Mouse (Mus musculus): Measurements from ENCODE around the gene Pank1. TPM values are rescaled to one million over a fixed set of nuclear protein-coding genes. Genes with fewer than 3 reads are reported as not detected.

Pank1 gene
- polyA plus RNA-seq, 1 experiment from 2014 or later = 6.5 TPM

DNA sequence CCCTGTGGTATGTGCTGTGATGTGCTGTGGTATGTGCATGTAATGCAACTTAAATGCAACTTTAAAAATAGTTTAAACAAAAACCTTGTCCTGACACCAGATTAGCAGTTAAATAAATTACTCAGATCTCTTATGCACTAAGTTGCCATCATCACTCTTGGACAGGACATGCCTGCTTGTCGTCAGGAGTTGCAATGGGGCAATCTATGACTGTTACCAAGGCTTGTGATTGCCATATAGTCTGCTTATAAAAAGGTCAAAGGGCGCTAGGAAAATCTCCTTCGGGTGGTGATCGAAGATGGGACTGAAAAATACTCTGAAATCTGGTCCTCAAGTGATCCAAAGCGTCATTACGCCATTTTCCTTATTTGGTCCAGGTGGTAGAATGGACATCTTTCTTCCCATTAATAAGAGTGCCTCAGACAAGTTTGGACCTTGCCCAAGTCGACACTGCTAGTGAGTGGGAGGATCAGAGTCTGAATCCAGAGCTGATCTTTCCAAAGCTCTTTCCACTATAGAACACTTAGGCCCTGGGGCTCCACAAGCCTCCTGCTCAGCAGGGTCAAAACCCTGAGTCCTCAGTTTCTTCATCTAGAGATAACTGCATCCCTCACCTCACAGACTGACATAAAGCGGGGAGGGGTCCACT lies 11.0 kb downstream of the Pank1 start:
- 94% methylated on average over 8 of the region's 8 CpGs for WGBS
- Histone ChIP-seq H3K27me3 (ENCODE audit: low read depth, poor library complexity, severe bottlenecking) (no peaks in the 10 kb centered on the region), H3K4me1 (no peaks in the 10 kb centered on the region), H3K9me3 (replicated peaks) (no peaks in the 10 kb centered on the region), H3K36me3 (no peaks in the 10 kb centered on the region), H3K4me3 (no peak overlapping the region), H3K27ac (replicated peaks) (no peak overlapping the region)
- DNase-seq (ENCODE audit: low spot score) = no peak

DNA sequence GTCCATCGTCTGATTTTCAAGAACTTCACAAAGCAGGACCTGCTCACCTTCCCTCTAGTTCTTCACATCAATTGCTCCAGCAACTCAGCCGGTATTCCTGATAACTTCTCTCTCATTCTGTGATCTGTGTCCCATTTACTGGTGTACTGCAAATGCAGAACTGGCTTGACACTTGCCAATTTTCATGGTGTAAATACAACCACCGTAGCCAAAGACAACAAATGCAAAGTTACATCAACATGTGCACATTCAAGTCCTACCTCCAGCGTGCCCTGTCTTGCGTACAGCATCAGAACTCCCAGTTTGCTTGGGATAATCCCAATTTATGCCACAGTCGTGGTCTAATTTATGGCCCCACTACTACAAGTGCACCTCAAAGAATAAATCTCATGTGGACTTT lies 15.5 kb downstream of the Pank1 start:
- Histone ChIP-seq H3K4me3 (no peak overlapping the region), H3K27me3 (ENCODE audit: low read depth, poor library complexity, severe bottlenecking) (no peaks in the 10 kb centered on the region), H3K36me3 (no peaks in the 10 kb centered on the region), H3K4me1 (peaks cover 8% of the 10 kb centered on the region), H3K27ac (replicated peaks) (no peak overlapping the region), H3K9me3 (replicated peaks) (no peaks in the 10 kb centered on the region)
- 87% methylated on average over 6 of the region's 6 CpGs for WGBS
- DNase-seq (ENCODE audit: low spot score) = no peak

DNA sequence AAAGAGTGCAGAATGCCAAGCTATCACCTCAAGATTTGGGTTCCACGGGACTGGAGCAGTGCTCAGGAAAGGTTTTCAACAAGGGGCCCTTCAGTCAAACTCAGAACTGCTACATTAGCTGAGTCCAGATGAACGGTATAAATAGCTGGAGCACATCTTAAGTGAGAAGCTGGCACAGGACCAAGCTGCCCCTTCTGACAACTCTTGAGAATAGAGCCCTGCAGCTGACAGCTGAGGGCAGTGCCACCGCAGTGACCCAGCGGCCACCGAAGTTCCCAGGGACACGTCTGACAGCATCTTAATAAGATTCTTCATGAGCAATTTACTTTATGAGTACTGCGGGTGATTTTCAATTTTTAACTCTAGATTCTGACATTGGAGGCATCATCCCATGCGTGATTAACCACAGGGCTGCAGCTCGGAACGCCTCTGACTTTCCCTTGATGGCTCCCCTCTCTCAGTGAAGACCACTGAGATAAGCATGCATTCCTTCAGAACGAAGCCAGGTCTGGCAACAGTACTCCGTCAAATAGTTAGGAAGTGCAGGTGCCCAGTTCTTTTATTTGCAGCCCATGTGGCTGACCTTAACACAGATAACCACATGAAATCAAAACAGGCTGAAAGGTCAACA lies 23.1 kb downstream of the Pank1 start:
- no peak overlapping the region for H3K4me3 ChIP-seq
- no peaks in the 10 kb centered on the region for H3K27me3 ChIP-seq (ENCODE audit: low read depth, poor library complexity, severe bottlenecking)
- no peak overlapping the region for H3K27ac ChIP-seq (replicated peaks)
- DNase-seq (ENCODE audit: low spot score) = no peak
- no peaks in the 10 kb centered on the region for H3K9me3 ChIP-seq (replicated peaks)
- 92% methylated on average over 12 of the region's 12 CpGs for WGBS
- H3K4me1 ChIP-seq = peaks cover 8% of the 10 kb centered on the region
- no peaks in the 10 kb centered on the region for H3K36me3 ChIP-seq

DNA sequence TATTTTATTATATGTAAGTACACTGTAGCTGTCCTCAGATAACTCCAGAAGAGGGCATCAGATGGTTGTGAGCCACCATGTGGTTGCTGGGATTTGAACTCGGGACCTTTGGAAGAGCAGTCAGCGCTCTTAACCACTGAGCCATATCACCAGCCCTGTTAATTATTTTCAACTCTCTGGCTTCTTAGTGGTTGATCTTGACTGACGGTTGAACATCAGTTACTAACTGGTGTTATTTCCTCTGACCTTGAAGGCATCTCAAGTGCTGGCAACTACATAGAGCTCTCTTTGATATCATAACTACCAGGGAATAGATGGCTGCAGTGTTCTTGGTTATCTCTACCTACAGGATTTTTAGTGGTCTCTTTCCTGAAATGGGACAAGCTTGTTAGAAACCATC lies 28.1 kb downstream of the Pank1 start:
- 98% methylated on average over 3 of the region's 3 CpGs for WGBS
- Histone ChIP-seq H3K27ac (replicated peaks) (no peak overlapping the region), H3K4me3 (no peak overlapping the region), H3K4me1 (no peaks in the 10 kb centered on the region), H3K9me3 (replicated peaks) (0 out of 2 replicates have a peak, but pooled peaks cover 2% of the 10 kb centered on the region), H3K36me3 (peaks cover 2% of the 10 kb centered on the region; the same call in 1 of the 2 replicates), H3K27me3 (ENCODE audit: low read depth, poor library complexity, severe bottlenecking) (no peaks in the 10 kb centered on the region)
- DNase-seq (ENCODE audit: low spot score) = no peak

DNA sequence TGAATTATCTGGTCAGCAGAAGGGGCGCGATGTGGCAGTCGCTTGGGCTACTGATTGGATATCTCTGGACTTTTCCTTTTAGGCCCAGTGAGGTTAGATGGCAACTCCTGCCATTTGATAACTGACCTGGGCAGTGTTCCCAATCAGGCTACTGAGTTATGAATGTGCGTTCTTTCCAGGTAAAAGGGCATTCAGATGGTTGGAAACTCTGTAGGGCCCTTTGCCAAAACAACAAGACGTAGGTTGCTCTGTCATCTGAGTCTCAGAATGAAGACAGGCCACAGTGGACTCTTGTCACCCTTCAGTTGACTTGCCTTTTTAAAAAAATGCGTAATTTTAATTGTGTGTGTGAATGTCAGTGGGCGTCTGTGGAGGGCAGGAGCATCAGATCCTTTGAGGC lies 29.8 kb downstream of the Pank1 start:
- DNase-seq (ENCODE audit: low spot score) = no peak
- Histone ChIP-seq H3K9me3 (replicated peaks) (0 out of 2 replicates have a peak, but pooled peaks cover 2% of the 10 kb centered on the region), H3K4me3 (no peak overlapping the region), H3K27ac (replicated peaks) (no peak overlapping the region), H3K27me3 (ENCODE audit: low read depth, poor library complexity, severe bottlenecking) (no peaks in the 10 kb centered on the region), H3K4me1 (no peaks in the 10 kb centered on the region), H3K36me3 (peaks cover 2% of the 10 kb centered on the region; the same call in 1 of the 2 replicates)
- 92% methylated on average over 7 of the region's 7 CpGs for WGBS

DNA sequence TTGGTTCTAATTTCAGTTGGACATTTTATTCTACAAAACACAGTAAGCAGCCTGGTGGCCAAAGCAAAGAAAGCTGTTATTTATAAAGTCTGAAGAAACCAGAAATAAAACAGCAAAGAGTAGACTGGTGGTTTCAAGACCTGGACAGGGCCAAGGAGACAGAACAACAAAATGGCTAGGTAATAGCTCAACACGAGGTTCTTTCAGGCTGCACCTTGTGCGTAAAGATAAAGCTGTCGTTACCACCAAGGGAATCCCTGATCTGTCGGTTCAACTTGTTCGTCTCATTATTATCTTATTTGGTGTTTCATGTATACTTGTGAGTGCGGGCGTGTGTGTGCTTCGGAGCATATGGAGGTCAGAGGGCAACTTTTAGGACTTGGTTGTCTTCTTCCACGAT lies 31.1 kb downstream of the Pank1 start:
- Histone ChIP-seq H3K4me1 (no peaks in the 10 kb centered on the region), H3K27me3 (ENCODE audit: low read depth, poor library complexity, severe bottlenecking) (no peaks in the 10 kb centered on the region), H3K36me3 (peaks cover 2% of the 10 kb centered on the region; the same call in 1 of the 2 replicates), H3K4me3 (no peak overlapping the region), H3K27ac (replicated peaks) (no peak overlapping the region), H3K9me3 (replicated peaks) (0 out of 2 replicates have a peak, but pooled peaks cover 2% of the 10 kb centered on the region)
- 91% methylated on average over 9 of the region's 9 CpGs for WGBS
- no peak for DNase-seq (ENCODE audit: low spot score)

DNA sequence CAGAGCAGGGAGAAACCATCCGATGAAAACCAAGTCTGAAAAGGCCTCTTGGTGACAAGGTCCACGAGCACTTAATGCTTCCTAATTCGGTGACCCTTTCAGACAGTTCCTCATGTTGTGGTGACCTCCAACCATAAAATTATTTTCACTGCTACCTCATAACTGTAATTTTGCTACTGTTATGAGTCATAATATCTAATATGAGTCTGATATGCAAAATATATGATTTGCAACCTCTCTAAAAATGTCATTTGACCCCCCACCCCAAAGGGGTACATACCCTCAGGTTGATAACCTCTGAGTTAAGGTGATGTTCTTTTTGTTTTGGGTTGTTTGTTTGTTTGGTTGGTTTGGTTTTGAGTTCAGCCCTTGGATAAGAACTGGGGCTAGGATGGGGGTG lies 32.2 kb downstream of the Pank1 start:
- H3K9me3 ChIP-seq (replicated peaks) = 0 out of 2 replicates have a peak, but pooled peaks cover 2% of the 10 kb centered on the region
- no peak for DNase-seq (ENCODE audit: low spot score)
- H3K27ac ChIP-seq (replicated peaks) = no peak overlapping the region
- H3K27me3 ChIP-seq (ENCODE audit: low read depth, poor library complexity, severe bottlenecking) = no peaks in the 10 kb centered on the region
- peaks cover 2% of the 10 kb centered on the region; the same call in 1 of the 2 replicates for H3K36me3 ChIP-seq
- H3K4me3 ChIP-seq = no peak overlapping the region
- 85% methylated on average over 3 of the region's 3 CpGs for WGBS
- peaks cover 4% of the 10 kb centered on the region; the same call in 1 of the 2 replicates for H3K4me1 ChIP-seq

DNA sequence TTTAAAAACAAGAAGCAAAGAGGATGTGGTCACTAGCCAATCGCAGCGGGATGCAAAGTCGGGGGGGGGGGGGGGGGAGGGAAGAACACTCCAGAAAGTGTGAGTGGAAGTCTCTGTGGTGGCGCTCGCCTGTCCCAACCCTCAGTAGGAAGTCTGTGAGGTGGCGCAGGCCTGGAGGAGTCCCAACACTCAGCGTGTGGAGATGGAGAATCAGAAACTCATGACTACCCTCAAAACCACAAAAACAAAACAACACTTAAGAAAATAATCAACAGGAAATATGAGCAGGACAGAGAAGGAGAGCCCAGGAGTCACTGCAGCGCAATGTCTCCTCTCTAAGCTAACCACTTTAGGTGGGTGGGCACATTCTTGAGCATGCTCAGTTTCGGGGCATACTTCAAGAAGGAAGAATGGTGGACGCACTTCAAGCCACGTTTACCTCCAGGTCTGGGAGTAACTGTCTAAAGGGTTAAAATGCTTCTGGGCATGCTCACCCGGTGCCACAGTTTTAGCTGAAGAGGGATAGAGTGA lies 32.7 kb downstream of the Pank1 start:
- Histone ChIP-seq H3K36me3 (peaks cover 2% of the 10 kb centered on the region; the same call in 1 of the 2 replicates), H3K27ac (replicated peaks) (no peak overlapping the region), H3K9me3 (replicated peaks) (0 out of 2 replicates have a peak, but pooled peaks cover 2% of the 10 kb centered on the region), H3K4me3 (no peak overlapping the region), H3K27me3 (ENCODE audit: low read depth, poor library complexity, severe bottlenecking) (no peaks in the 10 kb centered on the region), H3K4me1 (peaks cover 9% of the 10 kb centered on the region; the same call in 1 of the 2 replicates)
- DNase-seq (ENCODE audit: low spot score) = no peak
- WGBS = 54% methylated on average over 12 of the region's 12 CpGs

DNA sequence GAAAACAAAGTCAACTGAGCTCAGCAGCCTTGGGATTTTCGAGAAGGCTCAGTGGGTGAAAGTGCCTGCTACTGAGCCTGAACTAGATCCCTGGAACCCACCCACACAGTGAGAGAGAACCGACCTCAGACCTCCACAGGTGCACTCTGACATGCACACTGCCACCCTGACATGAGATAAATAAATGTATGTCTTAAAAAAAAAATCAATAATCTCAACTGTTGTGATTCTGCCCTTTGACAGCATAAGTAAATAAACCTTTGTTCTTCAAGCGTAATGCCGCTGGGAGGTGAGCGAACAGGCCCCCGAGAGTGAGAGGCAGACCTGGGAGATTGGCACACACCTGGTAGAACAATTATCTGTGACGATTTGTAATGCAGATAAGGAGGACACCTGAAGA lies 33.2 kb downstream of the Pank1 start:
- Histone ChIP-seq H3K27ac (replicated peaks) (no peak overlapping the region), H3K9me3 (replicated peaks) (0 out of 2 replicates have a peak, but pooled peaks cover 2% of the 10 kb centered on the region), H3K4me3 (no peak overlapping the region), H3K36me3 (peaks cover 4% of the 10 kb centered on the region), H3K4me1 (peaks cover 9% of the 10 kb centered on the region; the same call in 1 of the 2 replicates), H3K27me3 (ENCODE audit: low read depth, poor library complexity, severe bottlenecking) (no peaks in the 10 kb centered on the region)
- WGBS = 63% methylated on average over 7 of the region's 7 CpGs
- DNase-seq (ENCODE audit: low spot score) = no peak

DNA sequence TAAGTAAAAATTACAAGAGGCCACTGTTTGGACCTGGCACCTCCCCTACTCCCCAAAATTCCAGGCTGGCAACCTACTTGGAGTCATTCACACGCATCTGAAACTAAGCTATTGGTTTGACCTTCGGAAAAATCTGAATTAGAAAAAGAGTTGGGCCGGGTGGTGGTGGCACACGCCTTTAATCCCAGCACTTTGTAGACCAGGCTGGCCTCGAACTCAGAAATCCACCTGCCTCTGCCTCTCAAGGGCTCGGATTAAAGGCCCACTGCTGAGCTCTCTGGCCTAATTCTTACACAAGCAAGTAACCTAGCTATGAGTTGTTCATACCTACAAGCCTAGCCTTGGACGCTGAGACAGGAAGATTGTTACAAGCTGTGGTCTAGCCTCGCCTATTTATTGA lies 33.9 kb downstream of the Pank1 start:
- Histone ChIP-seq H3K27ac (replicated peaks) (no peak overlapping the region), H3K4me3 (no peak overlapping the region), H3K4me1 (peaks cover 9% of the 10 kb centered on the region; the same call in 1 of the 2 replicates), H3K9me3 (replicated peaks) (0 out of 2 replicates have a peak, but pooled peaks cover 2% of the 10 kb centered on the region), H3K36me3 (peaks cover 11% of the 10 kb centered on the region), H3K27me3 (ENCODE audit: low read depth, poor library complexity, severe bottlenecking) (no peaks in the 10 kb centered on the region)
- DNase-seq (ENCODE audit: low spot score) = no peak
- 95% methylated on average over 8 of the region's 8 CpGs for WGBS

DNA sequence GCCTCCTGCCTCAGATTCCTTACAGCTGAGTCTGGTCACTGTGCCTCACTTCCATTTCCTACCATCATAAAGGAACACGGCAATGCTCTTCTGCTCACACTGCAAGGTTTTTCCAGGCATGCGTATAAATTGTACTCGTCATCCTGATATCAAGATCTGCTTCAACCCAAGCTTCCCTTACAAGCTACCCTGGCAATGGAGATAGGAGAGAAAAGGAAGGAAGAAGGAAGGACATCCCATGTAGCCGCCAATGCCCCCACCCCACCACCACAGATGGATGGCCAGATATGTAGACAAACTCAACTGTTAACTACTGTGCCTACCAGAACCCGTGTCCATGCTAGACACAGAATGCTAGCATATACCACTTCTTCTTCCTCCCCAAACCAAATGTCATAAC lies 34.5 kb downstream of the Pank1 start:
- Histone ChIP-seq H3K27me3 (ENCODE audit: low read depth, poor library complexity, severe bottlenecking) (no peaks in the 10 kb centered on the region), H3K4me3 (no peak overlapping the region), H3K9me3 (replicated peaks) (no peaks in the 10 kb centered on the region), H3K4me1 (peaks cover 9% of the 10 kb centered on the region; the same call in 1 of the 2 replicates), H3K36me3 (peaks cover 15% of the 10 kb centered on the region), H3K27ac (replicated peaks) (no peak overlapping the region)
- WGBS = 90% methylated on average over 5 of the region's 5 CpGs
- DNase-seq (ENCODE audit: low spot score) = no peak

DNA sequence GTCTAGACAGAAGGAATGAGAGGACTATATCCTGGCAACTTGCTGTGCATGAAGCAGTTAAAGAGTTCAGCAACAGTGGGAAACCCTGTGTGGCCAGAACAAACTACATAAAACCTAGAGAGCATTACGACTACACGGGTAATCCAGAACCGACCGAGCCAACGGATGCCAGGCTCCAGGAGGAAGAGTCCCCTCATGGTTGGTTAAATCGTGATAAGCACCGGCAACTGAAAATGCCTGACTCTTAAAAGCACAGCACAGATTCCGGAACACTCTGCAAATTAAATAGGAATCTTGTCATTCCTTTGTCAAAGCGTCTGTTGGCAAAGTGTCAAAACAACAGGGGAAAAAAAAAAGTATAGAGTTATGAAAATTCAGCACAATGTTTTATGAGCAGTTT lies 35.2 kb downstream of the Pank1 start:
- Histone ChIP-seq H3K36me3 (peaks cover 20% of the 10 kb centered on the region), H3K27me3 (ENCODE audit: low read depth, poor library complexity, severe bottlenecking) (no peaks in the 10 kb centered on the region), H3K4me1 (peaks cover 9% of the 10 kb centered on the region; the same call in 1 of the 2 replicates), H3K9me3 (replicated peaks) (no peaks in the 10 kb centered on the region), H3K4me3 (no peak overlapping the region), H3K27ac (replicated peaks) (no peak overlapping the region)
- DNase-seq (ENCODE audit: low spot score) = no peak
- WGBS = 91% methylated on average over 9 of the region's 9 CpGs

All from midbrain, embryonic 10.5 days (tissue).